Mouse (Mus musculus) bone marrow macrophage, adult 2 months (primary cell): ENCODE data around the gene Chst14. TPM values are rescaled to one million over a fixed set of nuclear protein-coding genes. Genes with fewer than 3 reads are reported as not detected.

Experiments
- H3K27ac ChIP-seq: 2 replicates; pipeline ENCODE4 v1.5.1; 2012; ENCODE audit warnings: low read depth, low read length; ENCODE audit not compliant: insufficient read depth
- H3K4me1 ChIP-seq: 2 replicates; pipeline ENCODE4 v1.6.1; 2012; ENCODE audit warnings: low read length; ENCODE audit not compliant: control insufficient read depth, insufficient read depth
- H3K4me3 ChIP-seq: 2 replicates; pipeline ENCODE4 v1.5.1; 2012; ENCODE audit warnings: mild to moderate bottlenecking, low read length, moderate library complexity; ENCODE audit not compliant: insufficient read depth
- CTCF ChIP-seq: IDR thresholded peaks from 2 replicates; pipeline ENCODE4 v1.5.1; 2012; ENCODE audit warnings: low read depth, mild to moderate bottlenecking, low read length, moderate library complexity
- POLR2A ChIP-seq: IDR thresholded peaks from 2 replicates; pipeline ENCODE4 v1.6.1; 2012; ENCODE audit warnings: mild to moderate bottlenecking, low read depth, low read length, borderline replicate concordance
- polyA plus RNA-seq: library from polyadenylated mRNA; stranded (reverse); fragments of >200 nt; gene quantifications from 2 replicates; pipeline ENCODE4 v1.2.4, GENCODE M21; 2012; ENCODE audit not compliant: missing spikeins, insufficient read depth, insufficient read length

Chst14 gene
- 20.4 and 21.3 TPM in 2 replicates for polyA plus RNA-seq

DNA sequence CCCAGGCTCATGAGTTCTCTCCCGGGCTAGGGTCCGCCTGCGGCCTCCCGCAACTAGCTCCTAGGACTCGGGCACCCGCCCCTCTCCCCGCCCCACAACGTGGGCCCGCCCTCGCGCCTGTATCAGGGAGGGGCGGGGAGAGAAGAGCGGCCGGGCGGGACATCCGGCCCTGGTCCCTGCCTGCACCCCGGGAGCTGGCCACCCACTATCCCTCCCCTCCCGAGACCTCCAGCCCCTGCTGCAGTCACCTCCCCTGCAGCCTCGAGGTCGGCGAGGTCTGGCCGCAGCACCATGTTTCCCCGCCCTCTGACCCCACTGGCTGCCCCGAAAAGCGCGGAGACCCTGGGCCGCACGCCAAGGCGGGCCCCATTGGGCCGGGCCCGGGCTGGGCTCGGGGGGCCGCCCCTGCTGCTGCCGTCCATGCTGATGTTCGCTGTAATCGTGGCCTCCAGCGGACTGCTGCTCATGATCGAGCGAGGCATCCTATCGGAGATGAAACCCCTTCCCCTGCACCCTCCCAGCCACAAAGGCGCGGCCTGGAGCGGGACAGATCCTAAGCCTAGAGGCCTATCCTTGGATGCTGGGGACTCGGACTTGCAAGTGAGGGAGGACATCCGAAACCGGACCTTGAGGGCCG is at the start of gene Chst14:
TSS of gene Chst14 (plus strand) at position 136 of the 637 bp plus-strand sequence.
- TF ChIP-seq POLR2A: no peak
- TF ChIP-seq CTCF: no peak
- peaks cover 23% of the 10 kb centered on the region for H3K4me1 ChIP-seq

DNA sequence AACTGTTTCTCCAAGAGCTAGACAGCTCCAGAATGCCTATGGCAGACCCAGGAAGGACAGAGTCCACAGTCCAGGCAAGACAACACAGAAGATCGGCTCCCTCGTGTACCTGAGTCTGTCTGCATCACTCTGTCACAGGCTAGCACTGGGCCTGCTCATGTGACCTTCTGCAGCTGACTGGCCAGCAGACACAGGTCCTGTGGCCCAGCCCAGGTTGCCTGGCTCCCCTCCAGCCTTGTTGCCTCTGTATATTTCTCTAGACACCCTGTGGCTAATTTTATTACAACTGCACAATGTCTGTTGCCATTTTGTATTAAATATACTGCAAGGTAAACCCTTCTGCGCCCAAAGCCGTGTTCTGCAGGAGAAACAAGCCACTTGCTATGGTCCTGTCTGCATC is 45.3 kb upstream of the Chst14 start:
- Histone ChIP-seq H3K27ac (no peak overlapping the region), H3K4me3 (no peak overlapping the region), H3K4me1 (no peaks in the 10 kb centered on the region)
- TF ChIP-seq POLR2A (no peak), CTCF (no peak)

More for the DNA sequence above, at the start of gene Chst14:
- Histone ChIP-seq H3K4me3 (peak within 1 kb of the TSS; percentile 84), H3K27ac (peak within 1 kb of the TSS; percentile 9; the same call in 1 of the 2 replicates)

DNA sequence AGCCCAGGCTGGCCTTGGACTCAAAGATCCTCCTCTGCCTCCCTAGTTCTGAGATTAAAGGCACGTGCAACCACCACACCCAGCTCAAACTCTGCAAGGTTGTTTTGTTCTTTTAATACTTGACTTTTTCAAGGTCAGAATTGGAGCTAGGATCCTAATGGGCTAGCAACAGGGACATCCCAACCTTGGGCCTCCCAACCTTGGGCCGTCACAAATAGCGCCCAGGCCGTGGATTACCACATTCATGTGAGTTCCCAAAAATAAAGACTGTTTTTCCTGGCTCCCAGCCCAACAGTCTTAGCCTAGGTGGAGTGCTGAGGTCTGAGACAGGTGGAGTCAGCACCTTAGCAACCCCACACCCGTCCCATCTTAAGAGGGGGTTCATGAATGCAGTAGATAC is 44.3 kb upstream of the Chst14 start:
- Histone ChIP-seq H3K27ac (no peak overlapping the region), H3K4me3 (no peak overlapping the region), H3K4me1 (no peaks in the 10 kb centered on the region)
- TF ChIP-seq POLR2A: no peak
- no peak for TF ChIP-seq CTCF

- no peaks in the 10 kb centered on the region for H3K4me1 ChIP-seq
- no peak overlapping the region for H3K27ac ChIP-seq
- TF ChIP-seq CTCF (peak; percentile 86), POLR2A (no peak)
- peak overlapping the region; percentile 48 for H3K4me3 ChIP-seq
These were observed 43.2 kb upstream of the Chst14 start for GRCm38 (mm10) chr2:118882840-118883679.

GRCm38 (mm10) chr2:118887440-118887839 is 38.9 kb upstream of the Chst14 start:
- H3K27ac ChIP-seq: no peak overlapping the region
- H3K4me3 ChIP-seq: no peak overlapping the region
- peaks cover 4% of the 10 kb centered on the region; the same call in 1 of the 2 replicates for H3K4me1 ChIP-seq
- TF ChIP-seq POLR2A: no peak
- no peak for TF ChIP-seq CTCF

GRCm38 (mm10) chr2:118887845-118888548 is 38.3 kb upstream of the Chst14 start:
- TF ChIP-seq CTCF (no peak), POLR2A (no peak)
- no peak overlapping the region for H3K27ac ChIP-seq
- peaks cover 6% of the 10 kb centered on the region; the same call in 1 of the 2 replicates for H3K4me1 ChIP-seq
- H3K4me3 ChIP-seq: no peak overlapping the region

DNA sequence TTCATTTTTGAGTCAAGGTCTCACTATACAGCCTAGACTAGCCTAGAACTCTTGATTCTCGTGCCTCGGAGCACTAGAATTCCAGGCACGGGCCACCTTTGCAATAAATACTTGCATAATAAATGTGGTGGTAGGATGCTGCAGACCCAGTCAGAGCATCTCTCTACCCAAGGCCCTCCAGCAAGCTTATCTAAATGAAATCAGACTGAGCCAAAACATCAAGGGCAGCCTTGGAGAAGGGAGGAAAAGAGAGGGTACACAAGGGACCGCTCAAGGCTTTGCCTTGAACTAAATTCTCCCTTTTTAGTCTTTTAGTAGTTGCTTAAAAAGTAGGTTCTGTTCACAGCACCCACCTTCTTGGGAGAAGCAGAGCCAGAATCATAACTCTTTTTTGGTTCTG is 35.1 kb upstream of the Chst14 start:
- no peak for TF ChIP-seq CTCF
- no peak for TF ChIP-seq POLR2A
- Histone ChIP-seq H3K27ac (no peak overlapping the region), H3K4me3 (no peak overlapping the region), H3K4me1 (peaks cover 10% of the 10 kb centered on the region; the same call in 1 of the 2 replicates)

DNA sequence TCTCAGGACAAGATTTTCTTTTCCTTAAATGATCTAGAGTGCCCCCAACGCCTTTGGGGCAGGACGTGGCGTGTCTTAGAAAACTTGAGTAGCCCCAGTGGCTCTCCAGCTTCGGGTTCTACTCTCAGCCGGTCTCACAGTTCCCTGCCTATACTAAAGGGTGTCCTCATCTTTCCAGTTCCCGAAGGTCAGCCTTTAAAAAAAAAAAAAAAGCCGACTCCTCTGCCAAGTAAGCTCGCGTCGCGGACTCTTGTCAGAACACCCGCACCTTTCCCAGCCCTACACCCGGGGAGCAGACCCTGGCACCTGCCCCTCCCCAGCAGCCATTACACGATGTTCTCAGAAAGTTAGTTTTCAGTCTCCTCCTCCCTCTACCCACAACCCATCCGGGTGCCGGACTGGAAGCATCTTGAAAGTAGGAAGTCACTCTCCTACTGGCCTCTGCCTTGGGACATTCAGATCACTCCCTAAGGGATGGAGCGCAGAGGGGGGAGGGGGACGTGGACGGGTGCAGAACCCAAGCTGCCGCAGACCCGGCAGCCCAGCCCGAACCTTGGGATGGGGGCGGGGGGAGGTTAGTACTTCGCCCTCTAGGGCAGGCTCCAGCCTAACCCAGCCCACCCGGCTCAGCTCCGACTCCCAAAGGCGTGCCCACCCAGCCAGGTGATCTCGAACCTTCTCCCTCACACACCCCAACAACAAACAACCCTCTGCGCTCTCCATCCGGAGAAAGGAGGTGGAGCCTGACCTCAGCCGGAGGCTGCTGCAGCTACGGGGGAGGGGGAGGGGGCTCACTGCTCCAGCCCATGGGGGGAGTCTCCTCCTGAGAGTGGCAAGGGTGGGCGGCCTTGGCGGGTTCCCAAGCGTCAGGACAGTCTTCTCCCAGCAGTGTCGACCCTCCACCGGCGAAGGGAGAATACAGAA is 30.0 kb upstream of the Chst14 start:
- Histone ChIP-seq H3K4me1 (peaks cover 16% of the 10 kb centered on the region), H3K27ac (no peak overlapping the region)
- TF ChIP-seq POLR2A (no peak), CTCF (no peak)

DNA sequence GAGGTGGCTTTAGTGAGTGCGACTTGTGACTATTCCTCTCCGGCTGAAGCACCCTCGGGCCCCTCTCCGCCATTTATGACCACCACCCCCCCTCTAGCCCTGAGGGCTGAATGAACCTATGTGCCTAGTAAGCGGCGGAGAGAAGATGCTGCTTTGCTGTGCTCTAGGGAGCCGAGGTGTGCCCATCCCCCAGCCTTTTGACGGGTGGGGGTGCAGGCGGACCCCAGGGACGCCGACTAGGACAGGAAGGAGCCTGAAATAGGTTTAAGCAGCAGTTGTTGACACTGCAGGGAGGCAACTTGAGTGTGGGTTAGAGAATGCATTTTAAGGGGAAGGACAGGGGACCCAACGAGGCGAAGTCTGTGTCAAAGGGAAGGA is 29.4 kb upstream of the Chst14 start:
- Histone ChIP-seq H3K4me1 (peaks cover 16% of the 10 kb centered on the region), H3K27ac (no peak overlapping the region), H3K4me3 (peak overlapping the region; percentile 59)
- TF ChIP-seq CTCF (no peak), POLR2A (no peak)

More for the DNA sequence above, 30.0 kb upstream of the Chst14 start:
- H3K4me3 ChIP-seq: peak overlapping the region; percentile 59
